Mouse (Mus musculus) brain, embryonic 18.5 days (tissue): ENCODE results near the gene Acat2.
"Not testable (repeated sequence)": the region's sequence is repeated elsewhere in the genome, so short reads cannot be mapped to it uniquely, and the experiment has no call there.

ENCODE experiments used
- DNase-seq: peaks from one replicate; pipeline ENCODE4 v3.0.0-alpha.2; 2012; ENCODE audit warnings: low read depth, low spot score

Acat2 gene

DNA sequence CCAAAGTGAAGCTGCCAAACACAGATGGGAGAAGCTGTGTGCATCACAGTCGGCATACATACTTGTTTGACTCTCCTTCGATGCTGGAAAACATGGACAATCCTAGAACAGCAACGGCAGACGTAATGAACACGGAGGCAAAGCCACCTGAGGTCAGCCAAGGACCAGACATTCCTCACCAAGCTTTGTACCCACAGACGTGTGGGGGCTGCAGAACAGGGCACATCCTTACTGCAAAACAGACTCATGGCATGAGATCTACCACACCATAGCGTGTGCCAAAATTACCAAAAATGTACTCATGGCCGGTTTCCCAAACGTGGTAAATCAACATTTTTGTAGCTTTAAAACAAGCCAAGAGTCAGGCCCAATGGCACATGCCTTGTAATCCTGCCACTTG, 54.1 kb downstream of the Acat2 start:
- no peak for DNase-seq

DNA sequence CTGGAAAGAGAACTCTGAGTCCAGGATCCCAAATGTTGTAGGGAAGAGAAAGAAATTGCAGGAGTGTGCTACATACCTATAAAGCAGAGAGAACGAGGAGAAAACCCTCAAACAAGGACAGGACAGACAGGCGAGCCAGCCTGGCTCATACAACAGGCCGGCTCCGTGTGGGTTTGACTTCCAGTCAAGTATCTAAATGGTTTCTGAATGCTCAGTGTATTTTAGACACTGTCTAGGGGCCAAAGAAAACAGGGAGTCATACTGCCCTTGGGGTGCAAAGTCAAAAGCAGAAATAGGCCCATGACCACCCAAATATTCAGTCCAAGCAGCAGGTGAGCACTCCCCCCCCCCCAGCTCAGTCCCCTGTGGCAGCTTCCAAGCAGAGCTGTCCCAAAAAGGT, 54.7 kb downstream of the Acat2 start:
- DNase-seq, result no peak

DNA sequence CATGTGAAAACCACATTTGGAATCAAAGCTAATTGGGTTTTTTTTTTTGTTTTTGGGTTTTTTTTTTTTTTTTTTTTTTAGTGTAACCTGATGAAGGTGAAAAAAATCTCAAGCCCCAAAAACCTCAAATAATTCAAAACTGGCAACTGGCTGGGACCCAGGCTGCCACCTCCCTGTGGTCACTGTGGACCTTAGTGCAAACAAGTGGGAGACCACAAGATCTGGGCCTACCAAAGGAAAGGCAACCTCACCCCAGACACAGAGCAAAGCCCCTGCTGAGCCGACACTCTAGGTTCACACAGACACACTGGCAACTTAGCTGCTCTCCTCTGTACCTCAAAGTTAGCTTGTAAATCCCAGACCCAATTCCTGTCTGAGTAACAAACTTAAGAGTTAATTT, 56.2 kb downstream of the Acat2 start:
- DNase-seq, result no peak

DNA sequence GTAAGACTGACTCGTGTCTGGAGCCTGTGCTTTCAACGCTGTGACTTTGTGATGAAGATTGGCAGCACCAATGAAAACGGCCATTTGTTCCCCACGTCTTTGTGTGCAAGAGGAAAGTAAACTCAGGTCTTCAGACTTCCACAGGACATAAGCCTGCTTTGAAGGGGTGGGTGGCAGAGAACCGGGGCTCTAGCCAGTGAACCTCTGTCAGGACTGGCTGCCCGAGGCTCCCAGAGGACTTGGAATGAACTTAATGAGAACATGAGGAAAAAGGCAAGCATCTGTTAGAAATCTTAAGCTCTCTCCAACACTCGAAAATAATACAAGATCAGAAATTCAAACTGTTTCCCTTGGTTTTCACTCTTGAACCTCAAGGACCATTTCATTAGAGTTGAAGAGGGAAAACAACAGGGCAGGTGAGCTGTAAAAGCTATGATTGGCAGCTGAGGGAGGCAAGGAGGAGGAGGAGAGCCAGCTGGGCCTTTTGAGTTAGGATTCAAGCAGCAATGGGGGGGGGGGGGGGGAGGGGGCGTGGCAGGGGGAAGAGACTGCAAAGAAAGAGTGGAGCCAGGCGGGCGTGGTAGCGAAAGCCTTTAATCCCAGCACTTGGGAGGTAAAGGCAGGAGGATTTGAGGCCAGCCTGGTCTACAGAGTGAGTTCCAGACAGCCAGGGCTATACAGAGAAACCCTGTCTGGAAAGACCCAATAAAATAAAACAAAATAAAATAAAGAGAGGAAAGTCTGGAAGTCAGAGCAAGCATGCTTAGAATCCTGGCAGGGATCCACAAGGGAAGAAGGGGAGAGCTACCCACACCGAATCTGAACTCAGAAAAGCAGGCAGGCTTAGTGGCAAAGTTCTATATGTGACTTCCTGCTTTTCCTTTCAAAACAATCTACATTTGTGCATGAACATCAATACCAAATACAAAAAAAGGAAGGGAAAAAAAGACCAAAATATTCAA, 56.9 kb downstream of the Acat2 start:
- DNase-seq, result no peak

DNA sequence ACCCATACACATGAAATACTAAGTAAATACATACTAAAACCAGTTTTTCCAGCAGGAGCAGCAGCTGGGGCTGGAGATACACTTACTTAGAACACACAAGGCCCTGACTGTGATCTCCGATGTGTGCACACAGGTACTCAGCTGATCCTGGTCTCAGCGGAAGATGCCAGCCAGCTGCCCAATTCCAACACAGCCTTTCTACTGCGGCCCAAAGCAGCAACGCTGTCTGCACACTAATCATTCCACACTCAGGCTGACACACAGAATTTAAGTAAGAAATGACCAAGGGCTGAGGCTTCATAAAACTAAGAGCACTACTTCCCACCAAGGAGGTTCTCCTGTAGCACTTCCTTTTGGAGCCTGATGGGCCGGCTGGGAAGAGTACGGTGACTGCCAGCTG, 58.3 kb downstream of the Acat2 start:
- no peak for DNase-seq

DNA sequence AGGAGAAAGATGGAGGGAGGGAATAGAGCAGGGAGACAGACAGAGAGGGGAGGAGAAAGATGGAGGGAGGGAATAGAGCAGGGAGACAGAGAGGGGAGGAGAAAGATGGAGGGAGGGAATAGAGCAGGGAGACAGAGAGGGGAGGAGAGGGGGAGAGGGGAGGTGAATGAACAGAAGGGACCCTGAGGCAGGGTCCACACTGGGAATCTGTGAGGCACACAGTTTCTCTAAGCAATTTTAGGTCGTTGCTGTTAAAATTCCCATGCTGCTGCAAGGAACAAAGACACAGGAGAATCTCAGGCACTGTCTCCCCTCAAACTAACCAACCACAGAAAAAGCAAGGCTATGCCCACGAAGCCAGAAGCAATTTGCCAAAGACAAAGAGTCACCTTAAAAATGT, 61.9 kb downstream of the Acat2 start:
- not testable (repeated sequence) for DNase-seq

DNA sequence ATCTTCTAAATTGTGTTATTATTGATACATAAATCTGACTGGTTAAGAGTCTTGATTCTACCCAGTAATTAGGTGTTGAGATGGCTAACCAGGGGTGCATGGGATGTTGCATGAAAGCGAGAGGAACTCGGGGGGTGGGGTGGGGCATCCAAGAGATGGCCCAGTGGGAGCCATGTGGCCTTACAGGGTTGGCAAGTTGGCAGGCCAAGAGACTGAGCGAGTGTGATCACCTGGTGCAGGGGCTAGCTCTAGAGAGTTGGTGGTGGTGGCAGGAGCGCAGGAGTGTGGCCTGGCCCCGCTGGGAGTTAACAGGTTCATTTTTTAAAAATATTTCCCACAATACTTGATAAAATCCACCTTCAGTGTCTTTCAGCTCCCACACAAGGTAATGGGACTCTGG, 62.9 kb downstream of the Acat2 start:
- DNase-seq, result no peak
